Mouse (Mus musculus) forebrain, embryonic 10.5 days (tissue): ENCODE measurements around the gene Sycn. TPM values are rescaled to one million over a fixed set of nuclear protein-coding genes. Genes with fewer than 3 reads are reported as not detected.
A peak's percentile ranks its signal among the peaks of the same experiment; 100 is the strongest.

Experiments used
- DNase-seq: peaks from one replicate; pipeline ENCODE4 v3.0.0-alpha.2; 2017; ENCODE audit warnings: low spot score; ENCODE audit errors: extremely low spot score
- H3K27ac ChIP-seq: fragments of 300-500 bp; sonication (generic); 2 replicates; pipeline ENCODE4 v1.5.1; 2016; ENCODE audit warnings: mild to moderate bottlenecking
- H3K27me3 ChIP-seq: fragments of 300-500 bp; sonication (generic); 2 replicates; pipeline ENCODE4 v1.6.1; 2016; ENCODE audit warnings: mild to moderate bottlenecking; ENCODE audit not compliant: poor library complexity, severe bottlenecking
- H3K36me3 ChIP-seq: fragments of 300-500 bp; sonication (generic); replicated peaks from 2 replicates; pipeline ENCODE4 v1.6.1; 2016; ENCODE audit warnings: mild to moderate bottlenecking, moderate library complexity
- H3K4me1 ChIP-seq: fragments of 300-500 bp; sonication (generic); 2 replicates; pipeline ENCODE4 v1.6.1; 2016
- H3K4me3 ChIP-seq: fragments of 300-500 bp; sonication (generic); 2 replicates; pipeline ENCODE4 v1.5.1; 2016; ENCODE audit warnings: mild to moderate bottlenecking, moderate library complexity
- H3K9me3 ChIP-seq: fragments of 300-500 bp; sonication (generic); 2 replicates; pipeline ENCODE4 v1.6.1; 2016; ENCODE audit warnings: mild to moderate bottlenecking, moderate library complexity
- WGBS: fragments of 180-500 bp; shearing (Covaris S2); methylation state at CpG from one replicate; pipeline ENCODE4 v1.1.7; 2016; 5-methylcytosine and 5-hydroxymethylcytosine counted together
- polyA plus RNA-seq: library from polyadenylated mRNA; unstranded; fragments of >200 nt; fragmentation: Nextera tagmentation; extraction: Ambion mirVana; gene quantifications from 2 replicates; pipeline ENCODE4 v1.2.1, GENCODE M21; 2016

The Sycn gene
- polyA plus RNA-seq, 1 experiment from 2014 or later: not detected

- Histone ChIP-seq H3K27me3 (peaks cover 56% of the 10 kb centered on the region), H3K4me3 (no peak overlapping the region), H3K9me3 (no peaks in the 10 kb centered on the region), H3K4me1 (peaks cover 40% of the 10 kb centered on the region), H3K36me3 (no peaks in the 10 kb centered on the region), H3K27ac (no peak overlapping the region)
- 26% methylated on average over 14 of the region's 14 CpGs for WGBS
- peak; percentile 41 for DNase-seq
Observed at GRCm38 (mm10) chr7:28545048-28545890, 4.6 kb downstream of the Sycn start.

- 38% methylated on average over 7 of the region's 7 CpGs for WGBS
- Histone ChIP-seq H3K36me3 (no peaks in the 10 kb centered on the region), H3K27me3 (peaks cover 56% of the 10 kb centered on the region), H3K27ac (no peak overlapping the region), H3K4me3 (no peak overlapping the region), H3K9me3 (no peaks in the 10 kb centered on the region), H3K4me1 (peaks cover 40% of the 10 kb centered on the region)
- no peak for DNase-seq
Observed at GRCm38 (mm10) chr7:28545891-28546210, 5.2 kb downstream of the Sycn start.

GRCm38 (mm10) chr7:28546649-28547048 is 6.0 kb downstream of the Sycn start:
- no peaks in the 10 kb centered on the region for H3K9me3 ChIP-seq
- no peaks in the 10 kb centered on the region for H3K36me3 ChIP-seq
- H3K27ac ChIP-seq: peak overlapping the region; percentile 60; the same call in 1 of the 2 replicates
- peak overlapping the region; percentile 47 for H3K4me3 ChIP-seq
- H3K4me1 ChIP-seq: peaks cover 40% of the 10 kb centered on the region
- DNase-seq: no peak
- peaks cover 56% of the 10 kb centered on the region for H3K27me3 ChIP-seq
- WGBS: 2% methylated on average over 22 of the region's 22 CpGs

- no peaks in the 10 kb centered on the region for H3K36me3 ChIP-seq
- 5% methylated on average over 5 of the region's 5 CpGs for WGBS
- peaks cover 56% of the 10 kb centered on the region for H3K27me3 ChIP-seq
- no peak for DNase-seq
- no peaks in the 10 kb centered on the region for H3K9me3 ChIP-seq
- peak within 1 kb of the TSS; percentile 47 for H3K4me3 ChIP-seq
- H3K4me1 ChIP-seq: peaks cover 40% of the 10 kb centered on the region
- peak within 1 kb of the TSS; percentile 60; the same call in 1 of the 2 replicates for H3K27ac ChIP-seq
Observed at GRCm38 (mm10) chr7:28547154-28547553, 6.5 kb downstream of the Sycn start, which contains the start of gene Nccrp1. Gene Nccrp1 (minus strand): TSS chr7:28547254.

GRCm38 (mm10) chr7:28547628-28548027 is 6.9 kb downstream of the Sycn start:
- Histone ChIP-seq H3K9me3 (peaks cover 4% of the 10 kb centered on the region; the same call in 1 of the 2 replicates), H3K4me3 (no peak overlapping the region), H3K4me1 (peaks cover 40% of the 10 kb centered on the region), H3K27me3 (peaks cover 56% of the 10 kb centered on the region), H3K36me3 (no peaks in the 10 kb centered on the region), H3K27ac (no peak overlapping the region)
- no peak for DNase-seq
- 70% methylated on average over 7 of the region's 7 CpGs for WGBS

GRCm38 (mm10) chr7:28553076-28553475 is 12.4 kb downstream of the Sycn start:
- WGBS: 89% methylated on average over 6 of the region's 6 CpGs
- peaks cover 14% of the 10 kb centered on the region for H3K4me1 ChIP-seq

GRCm38 (mm10) chr7:28555939-28556535 is 15.4 kb downstream of the Sycn start:
- no peak for DNase-seq
- Histone ChIP-seq H3K4me3 (no peak overlapping the region), H3K4me1 (peaks cover 14% of the 10 kb centered on the region), H3K27me3 (no peaks in the 10 kb centered on the region), H3K27ac (no peak overlapping the region), H3K36me3 (peaks cover 33% of the 10 kb centered on the region), H3K9me3 (peaks cover 11% of the 10 kb centered on the region; the same call in 1 of the 2 replicates)
- 19% methylated on average over 5 of the region's 5 CpGs for WGBS

More at GRCm38 (mm10) chr7:28553076-28553475, 12.4 kb downstream of the Sycn start:
- Histone ChIP-seq H3K36me3 (peaks cover 5% of the 10 kb centered on the region), H3K27ac (no peak overlapping the region), H3K9me3 (peaks cover 11% of the 10 kb centered on the region; the same call in 1 of the 2 replicates), H3K4me3 (no peak overlapping the region), H3K27me3 (peaks cover 3% of the 10 kb centered on the region)
- DNase-seq: no peak

GRCm38 (mm10) chr7:28557069-28557468 is 16.4 kb downstream of the Sycn start:
- DNase-seq: no peak
- no peak overlapping the region for H3K4me3 ChIP-seq
- H3K27me3 ChIP-seq: no peaks in the 10 kb centered on the region
- peaks cover 42% of the 10 kb centered on the region for H3K36me3 ChIP-seq
- peaks cover 11% of the 10 kb centered on the region; the same call in 1 of the 2 replicates for H3K9me3 ChIP-seq
- peaks cover 14% of the 10 kb centered on the region for H3K4me1 ChIP-seq
- no peak overlapping the region for H3K27ac ChIP-seq
- 87% methylated on average over 5 of the region's 5 CpGs for WGBS

- no peaks in the 10 kb centered on the region for H3K27me3 ChIP-seq
- DNase-seq: no peak
- 87% methylated on average over 6 of the region's 6 CpGs for WGBS
- peaks cover 6% of the 10 kb centered on the region; the same call in 1 of the 2 replicates for H3K9me3 ChIP-seq
- H3K36me3 ChIP-seq: peaks cover 48% of the 10 kb centered on the region
- peaks cover 14% of the 10 kb centered on the region for H3K4me1 ChIP-seq
- no peak overlapping the region for H3K4me3 ChIP-seq
- H3K27ac ChIP-seq: no peak overlapping the region
Observed at GRCm38 (mm10) chr7:28557708-28558107, 17.0 kb downstream of the Sycn start.

GRCm38 (mm10) chr7:28558486-28558885 is 17.8 kb downstream of the Sycn start:
- no peak overlapping the region for H3K4me3 ChIP-seq
- no peak for DNase-seq
- H3K4me1 ChIP-seq: peaks cover 14% of the 10 kb centered on the region
- H3K27ac ChIP-seq: no peak overlapping the region
- H3K27me3 ChIP-seq: no peaks in the 10 kb centered on the region
- no peaks in the 10 kb centered on the region for H3K9me3 ChIP-seq
- WGBS: 76% methylated on average over 4 of the region's 4 CpGs
- H3K36me3 ChIP-seq: peaks cover 56% of the 10 kb centered on the region

GRCm38 (mm10) chr7:28560856-28561255 is 20.2 kb downstream of the Sycn start:
- Histone ChIP-seq H3K4me3 (no peak overlapping the region), H3K4me1 (peaks cover 9% of the 10 kb centered on the region), H3K27ac (no peak overlapping the region), H3K9me3 (no peaks in the 10 kb centered on the region), H3K27me3 (no peaks in the 10 kb centered on the region), H3K36me3 (peaks cover 80% of the 10 kb centered on the region)
- no peak for DNase-seq
- WGBS: 94% methylated on average over 10 of the region's 10 CpGs

- WGBS: 95% methylated on average over 11 of the region's 11 CpGs
- Histone ChIP-seq H3K9me3 (no peaks in the 10 kb centered on the region), H3K27ac (no peak overlapping the region), H3K4me3 (no peak overlapping the region), H3K4me1 (no peaks in the 10 kb centered on the region), H3K27me3 (no peaks in the 10 kb centered on the region), H3K36me3 (peaks cover 91% of the 10 kb centered on the region)
- DNase-seq: no peak
Observed at GRCm38 (mm10) chr7:28561967-28562366, 21.3 kb downstream of the Sycn start.

- no peak for DNase-seq
- peaks cover 95% of the 10 kb centered on the region for H3K36me3 ChIP-seq
- H3K27ac ChIP-seq: no peak overlapping the region
- H3K4me1 ChIP-seq: no peaks in the 10 kb centered on the region
- H3K9me3 ChIP-seq: no peaks in the 10 kb centered on the region
- H3K4me3 ChIP-seq: no peak overlapping the region
- no peaks in the 10 kb centered on the region for H3K27me3 ChIP-seq
- 94% methylated on average over 13 of the region's 13 CpGs for WGBS
Observed at GRCm38 (mm10) chr7:28562371-28562770, 21.7 kb downstream of the Sycn start.
